In genomic region chr16:31305199-31305919, GRCm38 (mm10) we compare ENCODE assay signal across 1 mouse cellular context.
TF ChIP-seq lines count a peak whose summit lies in the region.

No protein-coding gene starts in this region.

TF ChIP-seq in myocyte, 11 proteins besides CTCF, POLR2A, EP300 and RAD21 (continued from another document):
- TF ChIP-seq MYOD1 (IDR thresholded peaks at IDR 0.05; ENCODE audit: control insufficient read depth in 1 of 3, insufficient read length in 2 of 3, low read depth in 2 of 3) (no peak), TCF3 (IDR thresholded peaks at IDR 0.05; ENCODE audit: insufficient read length, low read depth) (no peak)
TF ChIP-seq in myocyte: peak in this region for 1.
